Mouse (Mus musculus): ENCODE measurements around the gene Rnf220.

Gene Rnf220

GRCm38 (mm10) chr4:117489566-117489965, 7.3 kb downstream of the Rnf220 start:
- 95% methylated on average over 9 of the region's 9 CpGs for WGBS

- 89% methylated on average over 6 of the region's 6 CpGs for WGBS
Measured at GRCm38 (mm10) chr4:117487471-117487870, 9.4 kb downstream of the Rnf220 start.

GRCm38 (mm10) chr4:117486188-117486587, 10.7 kb downstream of the Rnf220 start:
- 88% methylated on average over 7 of the region's 7 CpGs for WGBS

- WGBS: 59% methylated on average over 13 of the region's 13 CpGs
Measured at GRCm38 (mm10) chr4:117485045-117485780, 11.6 kb downstream of the Rnf220 start.

- WGBS: under 1% methylated on average over 69 of the region's 69 CpGs
Measured at GRCm38 (mm10) chr4:117484256-117485044, 12.4 kb downstream of the Rnf220 start.

GRCm38 (mm10) chr4:117483931-117484255, 13.0 kb downstream of the Rnf220 start:
- 2% methylated on average over 15 of the region's 15 CpGs for WGBS

GRCm38 (mm10) chr4:117482103-117482502, 14.7 kb downstream of the Rnf220 start:
- WGBS: 96% methylated on average over 5 of the region's 5 CpGs

GRCm38 (mm10) chr4:117480611-117481445, 16.0 kb downstream of the Rnf220 start:
- WGBS: 84% methylated on average over 11 of the region's 11 CpGs

GRCm38 (mm10) chr4:117479951-117480350, 16.9 kb downstream of the Rnf220 start:
- WGBS: 70% methylated on average over 6 of the region's 6 CpGs

- WGBS: 61% methylated on average over 15 of the region's 15 CpGs
Measured at GRCm38 (mm10) chr4:117478101-117478673, 18.7 kb downstream of the Rnf220 start.

- 52% methylated on average over 5 of the region's 5 CpGs for WGBS
Measured at GRCm38 (mm10) chr4:117477401-117477800, 19.5 kb downstream of the Rnf220 start.

GRCm38 (mm10) chr4:117476777-117477176, 20.1 kb downstream of the Rnf220 start:
- 80% methylated on average over 4 of the region's 4 CpGs for WGBS

GRCm38 (mm10) chr4:117473291-117473984, 23.4 kb downstream of the Rnf220 start:
- WGBS: 58% methylated on average over 14 of the region's 14 CpGs

GRCm38 (mm10) chr4:117469471-117469870, 27.4 kb downstream of the Rnf220 start:
- 82% methylated on average over 4 of the region's 4 CpGs for WGBS

GRCm38 (mm10) chr4:117467936-117468335, 28.9 kb downstream of the Rnf220 start:
- WGBS: 91% methylated on average over 7 of the region's 7 CpGs

- 72% methylated on average over 1 of the region's 1 CpGs for WGBS
Measured at GRCm38 (mm10) chr4:117449151-117449550, 47.7 kb downstream of the Rnf220 start.

GRCm38 (mm10) chr4:117447926-117448325, 48.9 kb downstream of the Rnf220 start:
- WGBS: 84% methylated on average over 3 of the region's 3 CpGs

- WGBS: 86% methylated on average over 19 of the region's 19 CpGs
Measured at GRCm38 (mm10) chr4:117445516-117446207, 51.2 kb downstream of the Rnf220 start.

GRCm38 (mm10) chr4:117438919-117439318, 57.9 kb downstream of the Rnf220 start:
- WGBS: 91% methylated on average over 3 of the region's 3 CpGs

- WGBS: 91% methylated on average over 14 of the region's 14 CpGs
Measured at GRCm38 (mm10) chr4:117438064-117438463, 58.8 kb downstream of the Rnf220 start.
